Mouse (Mus musculus) forebrain, embryonic 12.5 days (tissue): Measurements from ENCODE around the gene Ppargc1a. TPM values are rescaled to one million over a fixed set of nuclear protein-coding genes. Genes with fewer than 3 reads are reported as not detected.

Source experiments
- ATAC-seq: fragments of 200-750 bp; cut with Nextera tagmentation; 2 replicates; pipeline ENCODE4 v1.8.0; 2017; ENCODE audit warnings: moderate TSS enrichment; ENCODE audit not compliant: low FRiP score
- H3K27ac ChIP-seq: fragments of 300-500 bp; sonication (generic); 2 replicates; pipeline ENCODE4 v1.5.1; 2016; ENCODE audit warnings: mild to moderate bottlenecking
- H3K27me3 ChIP-seq: fragments of 300-500 bp; sonication (generic); 2 replicates; pipeline ENCODE4 v1.6.1; 2016; ENCODE audit warnings: mild to moderate bottlenecking
- H3K36me3 ChIP-seq: fragments of 300-500 bp; sonication (generic); replicated peaks from 2 replicates; pipeline ENCODE4 v1.6.1; 2016; ENCODE audit warnings: mild to moderate bottlenecking
- H3K4me1 ChIP-seq: fragments of 300-500 bp; sonication (generic); 2 replicates; pipeline ENCODE4 v1.6.1; 2016
- H3K4me2 ChIP-seq: fragments of 300-500 bp; sonication (generic); 2 replicates; pipeline ENCODE4 v1.6.1; 2016; ENCODE audit warnings: mild to moderate bottlenecking, moderate library complexity
- H3K4me3 ChIP-seq: fragments of 300-500 bp; sonication (generic); replicated peaks from 2 replicates; pipeline ENCODE4 v1.5.1; 2016; ENCODE audit warnings: mild to moderate bottlenecking
- H3K9ac ChIP-seq: fragments of 300-500 bp; sonication (generic); 2 replicates; pipeline ENCODE4 v1.6.1; 2016; ENCODE audit warnings: mild to moderate bottlenecking
- H3K9me3 ChIP-seq: fragments of 300-500 bp; sonication (generic); 2 replicates; pipeline ENCODE4 v1.6.1; 2016
- WGBS: fragments of 180-500 bp; shearing (Covaris S2); methylation state at CpG from one replicate; pipeline ENCODE4 v1.1.7; 2016; 5-methylcytosine and 5-hydroxymethylcytosine counted together
- polyA plus RNA-seq: library from polyadenylated mRNA; unstranded; fragments of >200 nt; fragmentation: Nextera tagmentation; extraction: Ambion mirVana; gene quantifications from 2 replicates; pipeline ENCODE4 v1.2.1, GENCODE M21; 2016

Gene Ppargc1a
- polyA plus RNA-seq, 1 experiment from 2014 or later = 4.5 TPM

GRCm38 (mm10) chr5:51583030-51583429, 15.5 kb upstream of the Ppargc1a start:
- no peak for ATAC-seq
- no peaks in the 10 kb centered on the region for H3K9me3 ChIP-seq
- WGBS = 60% methylated on average over 4 of the region's 4 CpGs

GRCm38 (mm10) chr5:51582618-51583017, 15.1 kb upstream of the Ppargc1a start:
- Histone ChIP-seq H3K27me3 (no peaks in the 10 kb centered on the region), H3K4me2 (no peak overlapping the region), H3K9me3 (no peaks in the 10 kb centered on the region), H3K27ac (no peak overlapping the region), H3K9ac (no peak overlapping the region), H3K4me3 (no peak overlapping the region), H3K4me1 (no peaks in the 10 kb centered on the region), H3K36me3 (no peaks in the 10 kb centered on the region)
- ATAC-seq = no peak
- WGBS = 88% methylated on average over 5 of the region's 5 CpGs

More at GRCm38 (mm10) chr5:51583030-51583429, 15.5 kb upstream of the Ppargc1a start:
- no peaks in the 10 kb centered on the region for H3K27me3 ChIP-seq
- H3K36me3 ChIP-seq = no peaks in the 10 kb centered on the region
- no peak overlapping the region for H3K9ac ChIP-seq
- no peak overlapping the region for H3K27ac ChIP-seq
- no peak overlapping the region for H3K4me3 ChIP-seq
- no peak overlapping the region for H3K4me2 ChIP-seq
- H3K4me1 ChIP-seq = no peaks in the 10 kb centered on the region

GRCm38 (mm10) chr5:51577594-51577993, 10.1 kb upstream of the Ppargc1a start:
- H3K4me3 ChIP-seq = no peak overlapping the region
- no peaks in the 10 kb centered on the region for H3K9me3 ChIP-seq
- WGBS = 67% methylated on average over 1 of the region's 1 CpGs
- no peak overlapping the region for H3K4me2 ChIP-seq
- no peak for ATAC-seq
- H3K27ac ChIP-seq = no peak overlapping the region
- no peaks in the 10 kb centered on the region for H3K27me3 ChIP-seq
- no peaks in the 10 kb centered on the region; the same call in 1 of the 2 replicates for H3K4me1 ChIP-seq
- no peak overlapping the region for H3K9ac ChIP-seq
- H3K36me3 ChIP-seq = no peaks in the 10 kb centered on the region

- no peak overlapping the region for H3K4me2 ChIP-seq
- H3K4me3 ChIP-seq = no peak overlapping the region
- no peaks in the 10 kb centered on the region for H3K36me3 ChIP-seq
- H3K27ac ChIP-seq = no peak overlapping the region
- no peak for ATAC-seq
- no peaks in the 10 kb centered on the region; the same call in 1 of the 2 replicates for H3K4me1 ChIP-seq
- H3K9ac ChIP-seq = no peak overlapping the region
- no peaks in the 10 kb centered on the region for H3K27me3 ChIP-seq
- WGBS = 45% methylated on average over 2 of the region's 2 CpGs
- no peaks in the 10 kb centered on the region for H3K9me3 ChIP-seq
These were observed 6.2 kb upstream of the Ppargc1a start for GRCm38 (mm10) chr5:51573770-51574169.

- H3K27me3 ChIP-seq = no peaks in the 10 kb centered on the region
- H3K36me3 ChIP-seq = no peaks in the 10 kb centered on the region
- H3K9me3 ChIP-seq = no peaks in the 10 kb centered on the region
- H3K9ac ChIP-seq = no peak overlapping the region
- H3K4me2 ChIP-seq = peak overlapping the region; percentile 13; the same call in 1 of the 2 replicates
- H3K4me1 ChIP-seq = peaks cover 12% of the 10 kb centered on the region
- 40% methylated on average over 8 of the region's 8 CpGs for WGBS
- peak; percentile 64; the same call in 1 of the 2 replicates for ATAC-seq
- no peak overlapping the region for H3K27ac ChIP-seq
- H3K4me3 ChIP-seq = no peak overlapping the region
These were observed 718 bp upstream of the Ppargc1a start for GRCm38 (mm10) chr5:51568198-51568690.

- Histone ChIP-seq H3K27ac (no peak overlapping the region), H3K27me3 (no peaks in the 10 kb centered on the region), H3K4me2 (no peak overlapping the region), H3K4me3 (no peak overlapping the region), H3K9me3 (no peaks in the 10 kb centered on the region), H3K36me3 (no peaks in the 10 kb centered on the region), H3K4me1 (peaks cover 12% of the 10 kb centered on the region), H3K9ac (no peak overlapping the region)
- WGBS = 67% methylated on average over 2 of the region's 2 CpGs
- no peak for ATAC-seq
These were observed 1.9 kb downstream of the Ppargc1a start for GRCm38 (mm10) chr5:51565672-51566071.

- H3K4me3 ChIP-seq = no peak overlapping the region
- H3K27ac ChIP-seq = no peak overlapping the region
- ATAC-seq = no peak
- no peaks in the 10 kb centered on the region for H3K27me3 ChIP-seq
- H3K36me3 ChIP-seq = no peaks in the 10 kb centered on the region
- no peak overlapping the region for H3K9ac ChIP-seq
- no peaks in the 10 kb centered on the region for H3K9me3 ChIP-seq
- H3K4me2 ChIP-seq = no peak overlapping the region
- peaks cover 12% of the 10 kb centered on the region for H3K4me1 ChIP-seq
These were observed 2.5 kb downstream of the Ppargc1a start for GRCm38 (mm10) chr5:51565038-51565437.

GRCm38 (mm10) chr5:51563574-51563973, 4.0 kb downstream of the Ppargc1a start:
- Histone ChIP-seq H3K27me3 (no peaks in the 10 kb centered on the region), H3K9me3 (no peaks in the 10 kb centered on the region), H3K4me2 (no peak overlapping the region), H3K27ac (no peak overlapping the region), H3K4me1 (peaks cover 12% of the 10 kb centered on the region), H3K4me3 (no peak overlapping the region), H3K9ac (no peak overlapping the region), H3K36me3 (no peaks in the 10 kb centered on the region)
- ATAC-seq = no peak
- 83% methylated on average over 3 of the region's 3 CpGs for WGBS

GRCm38 (mm10) chr5:51557607-51558278, 9.8 kb downstream of the Ppargc1a start:
- no peak overlapping the region for H3K4me2 ChIP-seq
- H3K4me1 ChIP-seq = peaks cover 10% of the 10 kb centered on the region
- ATAC-seq = no peak
- H3K9me3 ChIP-seq = no peaks in the 10 kb centered on the region
- H3K27ac ChIP-seq = no peak overlapping the region
- WGBS = 69% methylated on average over 4 of the region's 4 CpGs
- H3K27me3 ChIP-seq = no peaks in the 10 kb centered on the region
- no peak overlapping the region for H3K9ac ChIP-seq
- no peaks in the 10 kb centered on the region for H3K36me3 ChIP-seq
- no peak overlapping the region for H3K4me3 ChIP-seq

GRCm38 (mm10) chr5:51553671-51554070, 13.9 kb downstream of the Ppargc1a start:
- peak overlapping the region; percentile 48 for H3K9ac ChIP-seq
- no peaks in the 10 kb centered on the region for H3K9me3 ChIP-seq
- peaks cover 4% of the 10 kb centered on the region; the same call in 1 of the 2 replicates for H3K27me3 ChIP-seq
- ATAC-seq = peak; percentile 89
- H3K4me2 ChIP-seq = peak overlapping the region; percentile 65
- 5% methylated on average over 5 of the region's 5 CpGs for WGBS
- peak overlapping the region; percentile 43 for H3K4me3 ChIP-seq
- no peaks in the 10 kb centered on the region for H3K36me3 ChIP-seq
- peaks cover 15% of the 10 kb centered on the region for H3K4me1 ChIP-seq
- H3K27ac ChIP-seq = no peak overlapping the region

GRCm38 (mm10) chr5:51553251-51553650, 14.3 kb downstream of the Ppargc1a start:
- Histone ChIP-seq H3K9me3 (no peaks in the 10 kb centered on the region), H3K27ac (peak overlapping the region; percentile 78), H3K9ac (peak overlapping the region; percentile 48), H3K4me2 (peak overlapping the region; percentile 65), H3K4me3 (peak overlapping the region; percentile 43), H3K36me3 (no peaks in the 10 kb centered on the region), H3K4me1 (peaks cover 15% of the 10 kb centered on the region), H3K27me3 (peaks cover 4% of the 10 kb centered on the region; the same call in 1 of the 2 replicates)
- peak; percentile 1; the same call in 1 of the 2 replicates for ATAC-seq
- WGBS = 7% methylated on average over 5 of the region's 5 CpGs

GRCm38 (mm10) chr5:51552483-51553091, 14.9 kb downstream of the Ppargc1a start:
- H3K9ac ChIP-seq = peak overlapping the region; percentile 48
- H3K4me3 ChIP-seq = peak overlapping the region; percentile 43
- H3K27ac ChIP-seq = peak overlapping the region; percentile 78
- under 1% methylated on average over 24 of the region's 24 CpGs for WGBS
- peaks cover 4% of the 10 kb centered on the region; the same call in 1 of the 2 replicates for H3K27me3 ChIP-seq
- H3K9me3 ChIP-seq = no peaks in the 10 kb centered on the region
- no peaks in the 10 kb centered on the region for H3K36me3 ChIP-seq
- peak; percentile 78 for ATAC-seq
- H3K4me1 ChIP-seq = peaks cover 15% of the 10 kb centered on the region
- peak overlapping the region; percentile 65 for H3K4me2 ChIP-seq
